Mouse (Mus musculus) testis, adult 2 months (tissue): Measurements from ENCODE around the gene Ulk4. TPM values are rescaled to one million over a fixed set of nuclear protein-coding genes. Genes with fewer than 3 reads are reported as not detected.

Experiments
- H3K27ac ChIP-seq: fragments of 200-500 bp; 2 replicates; pipeline ENCODE4 v1.5.1; 2012; ENCODE audit warnings: low read depth, low read length; ENCODE audit not compliant: control insufficient read depth, insufficient read depth
- H3K27me3 ChIP-seq: fragments of 200-500 bp; 2 replicates; pipeline ENCODE4 v1.6.1; 2012; ENCODE audit warnings: mild to moderate bottlenecking, low read length, moderate library complexity; ENCODE audit not compliant: control insufficient read depth, insufficient read depth
- H3K36me3 ChIP-seq: fragments of 200-500 bp; 2 replicates; pipeline ENCODE4 v1.6.1; 2012; ENCODE audit warnings: mild to moderate bottlenecking, low read length; ENCODE audit not compliant: control insufficient read depth, insufficient read depth
- H3K4me1 ChIP-seq: fragments of 200-500 bp; 2 replicates; pipeline ENCODE4 v1.6.1; 2012; ENCODE audit warnings: low read length; ENCODE audit not compliant: control insufficient read depth, insufficient read depth
- H3K4me3 ChIP-seq: fragments of 200-500 bp; 2 replicates; pipeline ENCODE4 v1.5.1; 2012; ENCODE audit warnings: low read depth, mild to moderate bottlenecking, low read length, moderate library complexity, mixed read lengths; ENCODE audit not compliant: control insufficient read depth
- CTCF ChIP-seq: fragments of 200-500 bp; IDR thresholded peaks from 2 replicates; pipeline ENCODE4 v1.5.1; 2012; ENCODE audit warnings: low read depth, mild to moderate bottlenecking, inconsistent platforms, low read length, moderate library complexity; ENCODE audit not compliant: control insufficient read depth, insufficient read depth, insufficient replicate concordance
- POLR2A ChIP-seq: fragments of 200-500 bp; IDR thresholded peaks from 2 replicates; pipeline ENCODE4 v1.6.1; 2012; ENCODE audit warnings: low read depth, mild to moderate bottlenecking, inconsistent platforms, low read length, moderate library complexity; ENCODE audit not compliant: control insufficient read depth
- polyA plus RNA-seq: library from polyadenylated mRNA; depleted of rRNA; stranded (reverse); fragments of >200 nt; gene quantifications from 2 replicates; pipeline ENCODE4 v1.2.3, GENCODE M21; 2012

Ulk4 gene
- polyA plus RNA-seq, 1 experiment, result 291 TPM

DNA sequence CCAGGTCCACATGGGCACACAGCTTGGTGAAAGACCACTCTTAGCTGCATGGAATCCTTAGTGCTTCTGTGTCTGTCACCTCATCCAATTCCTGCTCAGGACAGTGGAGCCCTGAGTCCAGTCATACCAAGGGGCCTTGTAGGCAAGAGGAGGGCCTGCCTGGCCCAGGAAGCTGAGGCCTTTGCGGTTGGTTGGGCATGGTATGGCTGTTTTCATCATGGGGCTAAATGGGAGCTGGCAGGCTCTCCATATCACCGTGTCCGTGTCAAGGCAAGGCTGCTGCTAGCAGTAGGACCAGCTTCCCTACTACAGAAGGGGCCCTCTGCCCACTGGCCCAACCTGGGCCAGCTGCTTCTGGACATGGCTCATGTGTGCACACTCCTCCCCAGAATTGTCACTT, 313.3 kb downstream of the Ulk4 start:
- H3K27me3 ChIP-seq, result no peaks in the 10 kb centered on the region
- no peaks in the 10 kb centered on the region; the same call in 1 of the 2 replicates for H3K36me3 ChIP-seq
- no peak overlapping the region for H3K4me3 ChIP-seq
- no peak overlapping the region for H3K27ac ChIP-seq
- no peak for TF ChIP-seq POLR2A
- H3K4me1 ChIP-seq, result peaks cover 2% of the 10 kb centered on the region; the same call in 1 of the 2 replicates

DNA sequence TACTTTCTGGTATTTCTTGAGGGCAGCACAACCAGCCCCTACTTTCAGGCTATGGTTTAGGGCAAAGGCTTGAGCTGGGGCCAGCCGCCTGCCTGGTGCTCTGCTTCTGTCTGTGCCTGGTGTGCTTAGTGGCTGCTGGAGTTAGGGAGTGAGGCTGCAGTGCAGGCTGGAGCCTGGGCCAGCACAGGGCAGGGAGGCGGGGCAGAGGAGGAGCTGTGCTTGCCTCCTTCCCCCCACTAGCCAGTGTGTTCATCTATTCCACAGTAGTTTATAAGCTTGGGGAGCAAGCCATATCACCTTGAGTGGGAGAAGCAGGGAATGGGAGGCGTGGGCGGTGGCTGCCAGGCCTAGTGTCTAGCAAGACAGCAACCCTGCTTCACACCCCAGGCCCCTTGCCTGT, 313.9 kb downstream of the Ulk4 start:
- TF ChIP-seq POLR2A (no peak), CTCF (no peak)
- no peaks in the 10 kb centered on the region; the same call in 1 of the 2 replicates for H3K36me3 ChIP-seq
- H3K27ac ChIP-seq, result no peak overlapping the region

DNA sequence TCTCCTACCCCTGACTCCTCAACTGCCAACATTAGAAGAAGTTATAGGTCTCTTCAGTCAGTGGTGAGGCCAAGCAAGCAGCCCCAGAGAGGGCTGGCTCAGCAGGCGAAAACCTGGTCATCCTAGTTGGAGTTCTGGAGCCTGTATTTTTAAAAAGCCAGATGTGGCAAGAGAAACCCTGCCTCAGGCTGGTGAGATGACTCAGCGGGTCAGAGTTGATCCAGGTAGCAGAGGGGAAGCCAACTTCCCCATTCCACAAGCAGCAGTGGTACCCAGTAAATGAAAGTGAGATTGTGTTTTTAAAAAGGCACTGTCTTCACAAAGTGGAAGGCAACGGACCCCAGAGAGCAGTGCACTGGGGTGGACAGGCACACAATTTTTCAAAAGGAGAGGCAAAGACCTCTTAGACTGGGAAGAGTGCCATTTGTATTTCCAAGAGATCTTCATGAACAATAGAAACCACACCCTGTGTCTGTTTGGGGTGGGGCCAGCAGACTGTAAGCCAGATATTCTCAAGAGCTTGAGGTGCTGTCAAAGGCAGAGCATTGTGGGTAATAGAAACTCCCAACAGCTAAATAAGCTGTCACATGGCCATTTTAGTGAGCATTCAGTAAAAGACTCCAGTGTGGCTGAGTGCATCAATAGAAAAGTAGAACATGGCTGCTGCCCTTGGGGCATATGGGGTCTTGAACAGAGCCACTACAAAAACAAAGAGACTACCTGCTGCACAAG, 314.9 kb downstream of the Ulk4 start:
- no peaks in the 10 kb centered on the region; the same call in 1 of the 2 replicates for H3K36me3 ChIP-seq

More for the DNA sequence above, 313.9 kb downstream of the Ulk4 start:
- H3K4me1 ChIP-seq, result peaks cover 2% of the 10 kb centered on the region; the same call in 1 of the 2 replicates
- no peaks in the 10 kb centered on the region for H3K27me3 ChIP-seq
- no peak overlapping the region for H3K4me3 ChIP-seq

DNA sequence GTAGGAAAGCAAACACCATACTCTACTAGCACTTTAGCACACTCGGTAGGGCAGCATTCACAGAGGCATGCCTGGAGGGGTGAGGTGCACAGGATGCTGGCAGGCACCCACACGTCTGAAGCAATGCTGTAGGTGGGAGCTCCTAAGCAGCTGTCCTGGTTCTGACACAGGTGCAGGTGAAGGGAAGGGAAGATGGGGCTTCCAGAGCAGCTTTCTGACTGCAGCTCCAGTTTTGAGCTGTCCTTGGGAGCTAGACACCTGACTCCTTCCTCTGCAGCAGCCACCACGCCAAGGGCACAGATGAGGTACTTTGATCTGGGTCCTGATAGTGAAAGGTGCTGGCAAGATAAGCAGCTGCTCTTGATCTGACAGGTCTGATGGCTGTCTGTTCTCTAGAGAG, 315.5 kb downstream of the Ulk4 start:
- Histone ChIP-seq H3K4me1 (peaks cover 2% of the 10 kb centered on the region; the same call in 1 of the 2 replicates), H3K36me3 (no peaks in the 10 kb centered on the region; the same call in 1 of the 2 replicates), H3K27ac (no peak overlapping the region), H3K27me3 (no peaks in the 10 kb centered on the region), H3K4me3 (no peak overlapping the region)
- TF ChIP-seq POLR2A, result no peak
- TF ChIP-seq CTCF, result no peak

More for the DNA sequence above, 314.9 kb downstream of the Ulk4 start:
- Histone ChIP-seq H3K4me3 (no peak overlapping the region), H3K27me3 (no peaks in the 10 kb centered on the region), H3K27ac (no peak overlapping the region), H3K4me1 (peaks cover 2% of the 10 kb centered on the region; the same call in 1 of the 2 replicates)
- TF ChIP-seq POLR2A, result no peak
- no peak for TF ChIP-seq CTCF

DNA sequence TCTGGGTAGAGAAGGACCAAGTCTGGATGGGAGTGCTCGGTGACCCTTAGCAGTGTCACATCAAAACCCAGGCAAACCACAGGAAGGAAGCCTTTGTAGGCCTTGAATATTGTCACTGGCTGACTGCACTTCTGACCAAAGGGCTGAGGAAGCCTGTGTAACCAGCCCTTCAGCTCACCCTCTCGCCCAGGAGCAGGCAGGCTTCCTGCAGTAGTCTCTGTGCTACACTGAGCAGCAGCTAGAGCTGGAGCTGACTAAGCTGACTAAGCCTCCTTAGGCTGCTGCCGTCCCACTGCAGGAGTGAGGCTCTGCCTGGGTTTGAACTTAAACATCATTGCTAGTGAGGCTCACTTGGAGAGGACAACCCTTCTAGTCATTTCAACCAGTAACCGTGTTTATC, 316.4 kb downstream of the Ulk4 start:
- Histone ChIP-seq H3K36me3 (no peaks in the 10 kb centered on the region; the same call in 1 of the 2 replicates), H3K27ac (no peak overlapping the region), H3K4me1 (peaks cover 2% of the 10 kb centered on the region; the same call in 1 of the 2 replicates), H3K4me3 (no peak overlapping the region), H3K27me3 (no peaks in the 10 kb centered on the region)
- no peak for TF ChIP-seq POLR2A
- no peak for TF ChIP-seq CTCF

DNA sequence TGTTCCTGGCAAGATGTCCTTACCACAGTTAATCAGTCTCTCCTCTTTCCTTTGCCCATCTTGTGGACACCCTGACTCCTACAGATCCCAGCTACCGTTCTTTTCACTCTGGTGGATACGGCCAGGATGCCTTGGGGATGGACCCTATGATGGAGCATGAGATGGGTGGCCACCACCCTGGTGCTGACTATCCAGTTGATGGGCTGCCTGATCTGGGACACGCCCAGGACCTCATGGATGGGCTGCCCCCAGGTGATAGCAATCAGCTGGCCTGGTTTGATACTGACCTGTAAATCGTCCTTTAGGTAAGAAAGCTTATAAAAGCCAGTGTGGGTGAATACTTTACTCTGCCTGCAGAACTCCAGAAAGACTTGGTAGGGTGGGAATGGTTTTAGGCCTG, 317.8 kb downstream of the Ulk4 start:
- Histone ChIP-seq H3K36me3 (no peaks in the 10 kb centered on the region; the same call in 1 of the 2 replicates), H3K4me1 (peaks cover 2% of the 10 kb centered on the region; the same call in 1 of the 2 replicates), H3K27ac (no peak overlapping the region), H3K27me3 (no peaks in the 10 kb centered on the region), H3K4me3 (no peak overlapping the region)
- TF ChIP-seq POLR2A, result no peak
- TF ChIP-seq CTCF, result no peak

DNA sequence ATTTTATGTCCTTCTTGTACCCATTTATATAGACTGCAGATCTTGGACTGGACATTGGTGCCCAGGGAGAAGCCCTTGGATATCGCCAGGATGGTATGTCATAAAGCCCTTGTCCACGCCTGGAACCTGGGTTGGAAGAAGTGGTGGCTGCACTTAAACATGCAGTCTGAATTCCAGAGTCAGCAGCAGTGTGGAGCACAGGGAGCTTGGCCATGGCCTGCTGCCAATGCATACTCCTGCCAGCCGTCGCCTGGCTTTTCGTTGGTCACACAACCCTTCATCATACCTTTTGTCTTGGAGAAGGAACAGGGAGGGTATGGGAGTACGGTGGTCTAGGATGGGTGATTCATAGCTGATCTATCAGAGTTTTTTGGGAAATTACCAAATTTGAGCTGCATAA, 318.4 kb downstream of the Ulk4 start:
- TF ChIP-seq POLR2A (no peak), CTCF (no peak)

More for the DNA sequence above, 318.4 kb downstream of the Ulk4 start:
- Histone ChIP-seq H3K36me3 (no peaks in the 10 kb centered on the region; the same call in 1 of the 2 replicates), H3K4me1 (peaks cover 2% of the 10 kb centered on the region; the same call in 1 of the 2 replicates), H3K4me3 (no peak overlapping the region), H3K27me3 (no peaks in the 10 kb centered on the region), H3K27ac (no peak overlapping the region)
